ENCODE assay signal across 16 mouse cellular contexts in genomic region chr11:29679942-29680341, GRCm38 (mm10).
"Had no signal": no experiment of that assay in that cellular context is flagged by ENCODE, and none has a peak within 500 bp of the region (broad histone marks: within the 10 kb centered on the region; RNA-seq: fewer than 3 reads in every experiment).

No protein-coding gene starts in this region.

- H3K9me3 ChIP-seq: limb, embryonic 13.5 days; midbrain, embryonic 10.5 days; neural tube, embryonic 15.5 days had no signal

- DNase-seq: kidney, postnatal 10 days; kidney, postnatal 4 days; left cerebral cortex, postnatal 4 days; lung, adult 18-20 months; lung, postnatal 36 days; midbrain, embryonic 14.5 days; right cerebral cortex, postnatal 4 days; spleen, adult 18-20 months; thymus, adult 18-20 months; thymus, postnatal 25 days had no signal

- H3K4me3 ChIP-seq: layer of hippocampus, adult 2 months; limb, embryonic 13.5 days; midbrain, embryonic 10.5 days; myocyte; neural tube, embryonic 15.5 days had no signal

- H3K36me3 ChIP-seq: limb, embryonic 13.5 days; midbrain, embryonic 10.5 days; neural tube, embryonic 15.5 days had no signal

- H3K9ac ChIP-seq: limb, embryonic 13.5 days; liver, embryonic 14.5 days; neural tube, embryonic 15.5 days had no signal

- H3K27ac ChIP-seq: limb, embryonic 13.5 days; liver, embryonic 14.5 days; midbrain, embryonic 10.5 days; neural tube, embryonic 15.5 days had no signal

- H3K27me3 ChIP-seq: limb, embryonic 13.5 days; neural tube, embryonic 15.5 days had no signal

- H3K4me1 ChIP-seq: limb, embryonic 13.5 days; midbrain, embryonic 10.5 days; neural tube, embryonic 15.5 days had no signal
